Mouse (Mus musculus) inflammation-experienced regulatory T-cells, adult 6 months (primary cell): ENCODE results near the gene Slc22a22. TPM values are rescaled to one million over a fixed set of nuclear protein-coding genes. Genes with fewer than 3 reads are reported as not detected.
"Not testable (repeated sequence)": the region's sequence is repeated elsewhere in the genome, so short reads cannot be mapped to it uniquely, and the experiment has no call there.

Source experiments
- ATAC-seq: one replicate; pipeline ENCODE4 v1.8.0; 2017
- polyA plus RNA-seq, 3 experiments: library from polyadenylated mRNA; unstranded; fragments of 100-300 nt; shearing (Covaris generic); gene quantifications; one replicate each; pipeline ENCODE4 v1.2.1; 2017

Gene Slc22a22
- polyA plus RNA-seq, 3 experiments from 2014 or later: not detected

- ATAC-seq: no peak
These were observed 97.0 kb downstream of the Slc22a22 start for GRCm38 (mm10) chr15:57380381-57380780.

DNA sequence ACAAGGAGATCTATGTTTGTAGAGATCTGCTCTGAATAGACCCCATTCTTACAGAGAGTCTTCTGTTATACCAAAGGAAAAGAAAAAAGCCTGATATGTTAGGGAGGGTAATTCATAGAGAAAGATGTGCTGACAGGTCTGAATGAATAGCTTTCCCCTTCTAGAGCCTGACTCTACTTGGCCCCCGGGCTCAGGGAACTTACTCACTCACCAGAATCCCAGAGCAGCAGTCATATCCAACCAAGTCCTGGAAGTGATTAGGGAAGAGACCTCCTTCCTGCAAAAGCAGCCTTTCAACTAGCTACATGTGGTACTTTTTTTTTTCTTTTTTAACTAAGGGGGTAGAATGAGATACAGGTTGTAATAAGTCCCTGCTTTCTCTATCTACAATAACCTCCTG lies 111.0 kb downstream of the Slc22a22 start:
- ATAC-seq: no peak

GRCm38 (mm10) chr15:57355278-57355677 lies 122.1 kb downstream of the Slc22a22 start:
- ATAC-seq: no peak

- no peak for ATAC-seq
These were observed 136.9 kb downstream of the Slc22a22 start for GRCm38 (mm10) chr15:57340499-57340898.

- no peak for ATAC-seq
These were observed 146.1 kb downstream of the Slc22a22 start for GRCm38 (mm10) chr15:57331326-57331725.

DNA sequence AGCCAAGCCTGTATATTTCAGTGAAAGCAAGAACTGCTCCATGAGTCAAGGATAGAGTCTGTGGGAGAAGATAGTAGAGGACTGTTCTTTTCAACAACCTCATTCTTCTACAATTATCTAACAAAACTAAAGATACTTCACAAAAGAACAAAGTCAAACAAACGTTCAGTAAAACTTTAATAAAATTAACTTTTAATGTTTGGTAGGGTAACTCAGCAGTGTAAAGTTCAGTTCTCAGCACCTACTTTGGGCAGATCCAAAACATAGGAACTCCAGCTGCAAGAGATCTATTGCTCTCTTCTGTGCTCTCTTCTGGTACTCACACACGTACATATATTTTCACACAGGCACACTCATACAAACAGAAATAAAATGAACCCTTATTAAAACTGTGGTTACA lies 159.4 kb downstream of the Slc22a22 start:
- no peak for ATAC-seq

DNA sequence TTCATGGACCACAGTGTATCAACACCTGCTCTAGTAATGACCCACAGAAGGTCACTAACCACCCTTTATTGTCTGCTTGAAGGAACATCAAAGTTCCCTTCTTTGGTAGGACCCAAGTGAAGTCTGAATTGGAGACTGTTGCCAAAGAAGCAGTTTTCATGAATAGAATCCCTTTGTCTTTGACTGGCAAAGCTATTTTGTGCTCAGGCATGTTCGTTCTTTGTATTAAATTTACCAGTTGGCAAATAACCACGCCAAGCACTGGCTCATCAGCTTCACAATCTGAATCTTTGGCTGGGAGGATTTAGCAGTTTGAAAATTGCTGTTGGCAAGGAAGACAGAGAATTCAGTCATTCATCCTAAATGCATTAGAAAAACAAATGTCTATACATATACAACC lies 160.9 kb downstream of the Slc22a22 start:
- ATAC-seq: no peak

DNA sequence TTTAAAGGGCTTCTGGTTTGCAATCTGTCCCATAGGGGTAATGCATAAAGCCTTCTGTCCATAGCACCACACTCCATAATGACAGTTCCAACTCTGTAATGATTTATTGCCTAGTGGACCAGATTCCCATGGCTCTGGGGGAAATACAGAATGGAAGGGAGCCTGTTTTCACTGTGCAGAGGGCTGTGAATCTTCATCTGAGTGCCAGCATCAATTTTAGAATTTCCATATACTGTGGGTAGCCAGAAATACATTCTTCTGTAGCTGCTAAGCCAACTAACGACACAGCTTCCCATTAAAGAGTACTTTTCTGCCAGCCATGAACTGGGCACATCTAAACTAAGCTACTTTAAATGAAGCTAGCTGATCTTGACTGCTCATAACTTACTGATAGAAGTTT lies 174.7 kb downstream of the Slc22a22 start:
- no peak for ATAC-seq

DNA sequence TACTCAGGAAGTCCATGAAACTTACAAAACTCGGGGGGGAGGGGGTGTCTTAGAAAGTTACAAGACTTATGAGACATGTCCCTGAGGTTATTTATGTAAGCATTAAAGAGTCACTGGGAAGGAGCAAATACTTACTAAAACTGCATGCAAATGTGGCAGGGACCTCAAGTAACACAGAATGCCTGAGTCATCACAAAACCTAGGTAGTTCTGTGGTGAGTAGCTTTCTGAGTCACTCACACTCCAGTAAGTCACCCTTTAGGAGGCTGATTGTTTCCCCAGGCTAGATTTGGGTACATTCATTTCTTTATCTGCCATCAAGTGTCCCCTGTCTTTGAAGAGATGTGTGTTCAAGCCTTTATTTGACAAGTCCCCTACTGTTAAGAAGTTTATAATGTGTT lies 198.9 kb downstream of the Slc22a22 start:
- ATAC-seq: no peak

- no peak for ATAC-seq
These were observed 201.0 kb downstream of the Slc22a22 start for GRCm38 (mm10) chr15:57276411-57276810.

GRCm38 (mm10) chr15:57240061-57240460 lies 237.4 kb downstream of the Slc22a22 start:
- not testable (repeated sequence) for ATAC-seq

- no peak for ATAC-seq
These were observed 247.0 kb downstream of the Slc22a22 start for GRCm38 (mm10) chr15:57230439-57230838.

GRCm38 (mm10) chr15:57205315-57205714 lies 272.1 kb downstream of the Slc22a22 start:
- ATAC-seq: no peak

- ATAC-seq: no peak
These were observed 272.9 kb downstream of the Slc22a22 start for GRCm38 (mm10) chr15:57204444-57204930.
